Comparison of ENCODE assay signal across 8 mouse cellular contexts in the genomic region with DNA sequence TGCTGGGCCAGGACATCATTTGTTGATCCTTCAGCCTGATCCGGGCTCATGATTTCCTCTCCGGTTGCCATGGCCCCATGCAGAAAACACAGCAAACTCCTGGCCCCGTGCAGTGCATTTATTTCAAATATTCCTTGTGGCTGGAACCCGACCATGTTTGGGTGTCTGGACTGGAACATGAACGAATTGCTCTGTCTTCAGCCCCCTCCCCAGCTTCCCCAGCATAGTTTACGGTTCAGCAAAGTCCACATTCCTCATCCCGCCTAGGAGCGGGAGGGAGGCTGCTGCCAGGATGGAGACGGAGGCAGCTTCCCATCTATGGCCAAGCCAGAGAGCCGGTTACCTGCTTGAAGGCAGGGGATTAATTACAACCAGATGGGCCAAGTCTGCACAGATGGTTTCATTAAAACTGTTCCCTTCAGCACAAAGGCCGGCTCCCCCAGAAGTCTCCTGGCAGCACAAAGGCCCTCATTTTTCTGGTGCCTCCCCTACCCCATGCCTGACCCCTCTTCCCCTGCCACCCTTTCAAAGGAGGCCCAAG.
DNase-seq lines count a peak whose midpoint lies in the region; ATAC-seq lines count a peak whose summit lies in the region.

No protein-coding gene starts in this region.

- H3K4me3 ChIP-seq in hindbrain, embryonic 10.5 days = no peak overlapping the region
- no peak overlapping the region for H3K4me3 ChIP-seq in limb, embryonic 15.5 days

- intact Hi-C loops in heart, postnatal 14 days (cut with DNase I) = no loop called here

- peak overlapping the region; percentile 83 for H3K27ac ChIP-seq in hindbrain, embryonic 10.5 days
- H3K27ac ChIP-seq in limb, embryonic 15.5 days = peak overlapping the region; percentile 77

- peak overlapping the region; percentile 19; the same call in 1 of the 2 replicates for H3K4me2 ChIP-seq in limb, embryonic 15.5 days

- H3K9ac ChIP-seq in limb, embryonic 15.5 days = no peak overlapping the region

- WGBS in hindbrain, embryonic 10.5 days = 31% methylated on average over 11 of the region's 11 CpGs
- whole genome bisulfite sequencing in limb, embryonic 15.5 days = 16% methylated on average over 11 of the region's 11 CpGs

- peaks cover 71% of the 10 kb centered on the region for H3K4me1 ChIP-seq in hindbrain, embryonic 10.5 days (replicated peaks)
- peaks cover 74% of the 10 kb centered on the region for H3K4me1 ChIP-seq in limb, embryonic 15.5 days

- 0 out of 2 replicates have a peak, but pooled peaks cover 4% of the 10 kb centered on the region for H3K27me3 ChIP-seq in hindbrain, embryonic 10.5 days (ENCODE audit: insufficient read depth, poor library complexity, severe bottlenecking)
- H3K27me3 ChIP-seq in limb, embryonic 15.5 days = no peaks in the 10 kb centered on the region

- ATAC-seq in limb, embryonic 15.5 days (ENCODE audit: insufficient number of reproducible peaks, low FRiP score, low TSS enrichment, low read depth) = peak; percentile 81

- peaks cover 13% of the 10 kb centered on the region for H3K36me3 ChIP-seq in hindbrain, embryonic 10.5 days
- peaks cover 20% of the 10 kb centered on the region for H3K36me3 ChIP-seq in limb, embryonic 15.5 days

- H3K9me3 ChIP-seq in hindbrain, embryonic 10.5 days = no peaks in the 10 kb centered on the region
- no peaks in the 10 kb centered on the region for H3K9me3 ChIP-seq in limb, embryonic 15.5 days

- peak; percentile 93 for DNase-seq in heart, adult 11 months
- DNase-seq in heart, postnatal 14 days = no peak
- peak; percentile 81 for DNase-seq in embryo, embryonic 11.5 days (ENCODE audit: low read depth, low spot score)
- DNase-seq in hindbrain, embryonic 10.5 days (ENCODE audit: low spot score) = peak; percentile 81
- DNase-seq in yolk sac, embryonic 10.5 days (ENCODE audit: low spot score) = peak; percentile 64
- no peak for DNase-seq in layer of hippocampus, postnatal 25 days (ENCODE audit: extremely low spot score in 1 of 2, low spot score in 1 of 2)
- DNase-seq in urinary bladder, postnatal 10 days (ENCODE audit: low spot score) = no peak

Comparison
In these comparisons a context has a peak if more than half of its experiments do, and no peak if none do; other contexts are left out.
1. DNase-seq: peak in heart, adult 11 months (single experiment), embryo, embryonic 11.5 days (single experiment), hindbrain, embryonic 10.5 days (single experiment) and yolk sac, embryonic 10.5 days (single experiment); none in heart, postnatal 14 days (0 of 2), layer of hippocampus, postnatal 25 days (0 of 2) and urinary bladder, postnatal 10 days (single experiment).